Mouse (Mus musculus): ENCODE data around the gene Kcnj6.

GRCm38 (mm10) chr16:94737359-94737687, 260.2 kb downstream of the Kcnj6 start:
- TF ChIP-seq ZNF384 (IDR thresholded peaks at IDR 0.05; ENCODE audit: low read depth, low read length) (no peak), MAFK (IDR thresholded peaks at IDR 0.05; ENCODE audit: insufficient read depth, low read depth, low read length) (no peak)

Measured in ES-E14 (cell line).